Mouse (Mus musculus) gastrocnemius, postnatal 4 days (tissue): ENCODE measurements around the gene Nutm1. TPM values are rescaled to one million over a fixed set of nuclear protein-coding genes. Genes with fewer than 3 reads are reported as not detected.

Experiments
- DNase-seq, 2 experiments: peaks; one replicate each; pipeline ENCODE4 v3.0.0; 2021 to 2022; ENCODE audit warnings: low spot score in 2 of 2, mixed read lengths in 2 of 2
- total RNA-seq, 2 experiments: library from RNA; stranded (reverse); gene quantifications; 2 replicates each; pipeline ENCODE4 v1.2.3; 2021

Nutm1 gene
- total RNA-seq, 2 experiments from 2014 or later: not detected

- DNase-seq: peak; percentile 58 to 73
Measured at GRCm38 (mm10) chr2:112261748-112262653, 2.9 kb upstream of the Nutm1 start, which contains the start of gene Nop10. Nop10 (plus strand) TSS chr2:112261926.

- DNase-seq: no peak
Measured at GRCm38 (mm10) chr2:112254675-112255515, 4.2 kb downstream of the Nutm1 start.

GRCm38 (mm10) chr2:112249780-112250453 lies 9.2 kb downstream of the Nutm1 start:
- DNase-seq: no peak

- DNase-seq: no peak
Measured at GRCm38 (mm10) chr2:112247323-112247722, 11.8 kb downstream of the Nutm1 start.

GRCm38 (mm10) chr2:112246193-112246592 lies 12.9 kb downstream of the Nutm1 start:
- no peak for DNase-seq

GRCm38 (mm10) chr2:112245307-112245706 lies 13.8 kb downstream of the Nutm1 start:
- DNase-seq: no peak

GRCm38 (mm10) chr2:112241787-112242186 lies 17.3 kb downstream of the Nutm1 start:
- DNase-seq: no peak

GRCm38 (mm10) chr2:112239935-112240721 lies 19.0 kb downstream of the Nutm1 start:
- peak in 1 of 2 experiments; percentile 19 for DNase-seq

- DNase-seq: peak; percentile 74 to 89
Measured at GRCm38 (mm10) chr2:112239212-112239934, 19.7 kb downstream of the Nutm1 start, which contains the start of gene Lpcat4. Lpcat4 (plus strand) TSS chr2:112239468.

- no peak for DNase-seq
Measured at GRCm38 (mm10) chr2:112238006-112238405, 21.1 kb downstream of the Nutm1 start.

GRCm38 (mm10) chr2:112236620-112237019 lies 22.5 kb downstream of the Nutm1 start:
- no peak for DNase-seq

- DNase-seq: no peak
Measured at GRCm38 (mm10) chr2:112232623-112233022, 26.5 kb downstream of the Nutm1 start.

GRCm38 (mm10) chr2:112224356-112224755 lies 34.7 kb downstream of the Nutm1 start:
- DNase-seq: no peak

- no peak for DNase-seq
Measured at GRCm38 (mm10) chr2:112222607-112223006, 36.5 kb downstream of the Nutm1 start.

- DNase-seq: no peak
Measured at GRCm38 (mm10) chr2:112220880-112221279, 38.2 kb downstream of the Nutm1 start.

- DNase-seq: no peak
Measured at GRCm38 (mm10) chr2:112217614-112218013, 41.5 kb downstream of the Nutm1 start.

- no peak for DNase-seq
Measured at GRCm38 (mm10) chr2:112215977-112216376, 43.1 kb downstream of the Nutm1 start.

- DNase-seq: no peak
Measured at GRCm38 (mm10) chr2:112210699-112211098, 48.4 kb downstream of the Nutm1 start.

GRCm38 (mm10) chr2:112210142-112210541 lies 48.9 kb downstream of the Nutm1 start:
- DNase-seq: peak in 1 of 2 experiments; percentile 44

- no peak for DNase-seq
Measured at GRCm38 (mm10) chr2:112203056-112203455, 56.0 kb downstream of the Nutm1 start.
